Mouse (Mus musculus) heart, embryonic 13.5 days (tissue): ENCODE measurements around the gene Serpina5. TPM values are rescaled to one million over a fixed set of nuclear protein-coding genes. Genes with fewer than 3 reads are reported as not detected.
"Not testable (repeated sequence)": the region's sequence is repeated elsewhere in the genome, so short reads cannot be mapped to it uniquely, and the experiment has no call there.

ENCODE experiments used
- ATAC-seq: fragments of 200-750 bp; cut with Nextera tagmentation; 2 replicates; pipeline ENCODE4 v1.8.0; 2017; ENCODE audit warnings: moderate TSS enrichment; ENCODE audit not compliant: insufficient number of reproducible peaks, low FRiP score, low TSS enrichment; ENCODE audit errors: extremely low read depth
- H3K27ac ChIP-seq: fragments of 300-500 bp; sonication (generic); replicated peaks from 2 replicates; pipeline ENCODE4 v1.5.1; 2015; ENCODE audit warnings: moderate library complexity, mild to moderate bottlenecking, inconsistent platforms
- H3K27me3 ChIP-seq: fragments of 300-500 bp; sonication (generic); replicated peaks from 2 replicates; pipeline ENCODE4 v1.6.1; 2015; ENCODE audit warnings: mild to moderate bottlenecking, inconsistent platforms
- H3K36me3 ChIP-seq: fragments of 300-500 bp; sonication (generic); 2 replicates; pipeline ENCODE4 v1.6.1; 2015; ENCODE audit warnings: mild to moderate bottlenecking, inconsistent platforms
- H3K4me1 ChIP-seq: fragments of 300-500 bp; sonication (generic); 2 replicates; pipeline ENCODE4 v1.6.1; 2015; ENCODE audit warnings: inconsistent platforms
- H3K4me2 ChIP-seq: fragments of 300-500 bp; sonication (generic); 2 replicates; pipeline ENCODE4 v1.6.1; 2015; ENCODE audit warnings: inconsistent platforms, mild to moderate bottlenecking, moderate library complexity
- H3K4me3 ChIP-seq: fragments of 300-500 bp; sonication (generic); 2 replicates; pipeline ENCODE4 v1.5.1; 2015; ENCODE audit warnings: moderate library complexity, mild to moderate bottlenecking, inconsistent platforms
- H3K9ac ChIP-seq: fragments of 300-500 bp; sonication (generic); 2 replicates; pipeline ENCODE4 v1.6.1; 2015; ENCODE audit warnings: inconsistent platforms, mild to moderate bottlenecking, moderate library complexity
- H3K9me3 ChIP-seq: fragments of 300-500 bp; sonication (generic); 2 replicates; pipeline ENCODE4 v1.6.1; 2016; ENCODE audit warnings: inconsistent platforms
- WGBS: fragments of 180-500 bp; shearing (Covaris S2); methylation state at CpG from one replicate; pipeline ENCODE4 v1.1.7; 2015; ENCODE audit warnings: mixed read lengths; 5-methylcytosine and 5-hydroxymethylcytosine counted together
- polyA plus RNA-seq: library from polyadenylated mRNA; unstranded; fragments of >200 nt; fragmentation: Nextera tagmentation; extraction: Ambion mirVana; gene quantifications from 2 replicates; pipeline ENCODE4 v1.2.1, GENCODE M21; 2015

The Serpina5 gene
- polyA plus RNA-seq, 1 experiment from 2014 or later: not detected

DNA sequence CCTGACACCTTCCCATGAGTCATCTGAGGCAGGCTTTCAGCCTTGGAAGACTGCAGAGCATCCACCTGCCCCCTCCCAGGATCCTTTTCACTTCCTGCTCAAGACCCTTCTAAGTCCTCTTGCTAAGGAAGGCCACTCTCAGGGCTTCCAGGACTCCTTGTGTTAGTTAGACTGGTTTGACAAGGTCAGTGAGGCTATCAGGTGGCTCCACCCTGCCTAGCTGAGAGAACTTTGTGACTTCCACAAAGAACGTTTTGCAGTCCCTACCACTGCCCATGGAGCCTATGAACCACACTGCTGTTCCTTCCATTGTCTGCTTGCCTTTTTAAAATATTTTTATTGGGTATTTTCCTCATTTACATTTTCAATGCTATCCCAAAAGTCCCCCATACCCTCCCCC, 29.2 kb upstream of the Serpina5 start:
- Histone ChIP-seq H3K4me1 (peaks cover 5% of the 10 kb centered on the region; the same call in 1 of the 2 replicates), H3K4me2 (no peak overlapping the region), H3K27me3 (peaks cover 25% of the 10 kb centered on the region), H3K36me3 (no peaks in the 10 kb centered on the region), H3K9ac (no peak overlapping the region), H3K9me3 (no peaks in the 10 kb centered on the region), H3K27ac (no peak overlapping the region), H3K4me3 (no peak overlapping the region)
- 10% methylated on average over 1 of the region's 1 CpGs for WGBS
- ATAC-seq: no peak

DNA sequence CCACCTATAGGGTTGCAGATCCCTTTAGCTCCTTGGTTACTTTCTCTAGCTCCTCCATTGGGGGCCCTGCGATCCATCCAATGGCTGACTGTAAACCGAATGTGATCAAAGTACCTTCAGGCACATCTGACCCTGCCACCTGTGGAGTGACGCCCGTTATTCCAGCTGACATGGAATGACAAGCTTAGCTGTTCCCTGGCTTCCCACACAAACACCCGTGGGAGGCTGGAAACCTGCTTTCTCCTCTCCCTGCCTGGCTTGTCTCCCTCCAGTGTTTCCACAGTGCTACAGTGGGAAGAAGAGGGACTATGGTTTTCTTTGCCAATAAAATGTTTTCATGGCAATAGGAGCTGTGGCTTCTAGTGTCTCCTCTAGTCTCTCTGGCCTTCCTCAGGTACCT, 28.6 kb upstream of the Serpina5 start:
- no peak overlapping the region for H3K27ac ChIP-seq
- no peak overlapping the region for H3K4me3 ChIP-seq
- no peak for ATAC-seq
- H3K9me3 ChIP-seq: no peaks in the 10 kb centered on the region
- no peak overlapping the region for H3K4me2 ChIP-seq
- H3K4me1 ChIP-seq: peaks cover 3% of the 10 kb centered on the region; the same call in 1 of the 2 replicates
- H3K9ac ChIP-seq: no peak overlapping the region
- H3K36me3 ChIP-seq: no peaks in the 10 kb centered on the region
- peaks cover 25% of the 10 kb centered on the region for H3K27me3 ChIP-seq
- WGBS: 49% methylated on average over 5 of the region's 5 CpGs

DNA sequence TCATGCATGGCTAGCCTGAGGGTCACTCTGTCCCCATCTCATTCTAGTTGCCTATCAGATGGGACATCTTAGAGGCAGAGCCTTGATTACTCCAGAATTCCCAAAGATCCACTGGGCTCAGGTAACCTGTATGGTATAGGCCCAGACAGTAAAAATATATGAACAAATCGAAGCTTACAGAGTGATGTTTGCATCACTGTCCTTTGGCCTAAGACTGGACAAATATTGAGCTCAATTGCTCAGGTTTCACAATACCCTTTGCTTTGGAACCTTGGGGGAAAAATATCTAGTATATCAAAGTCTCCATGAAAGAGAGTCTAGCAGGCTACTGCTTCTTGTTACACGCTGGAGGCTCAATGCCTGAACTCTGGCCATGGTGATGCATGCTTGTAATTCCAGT, 10.8 kb upstream of the Serpina5 start:
- WGBS: 70% methylated on average over 2 of the region's 2 CpGs
- H3K9ac ChIP-seq: no peak overlapping the region
- H3K4me2 ChIP-seq: no peak overlapping the region
- no peak for ATAC-seq
- H3K27ac ChIP-seq: no peak overlapping the region
- H3K36me3 ChIP-seq: no peaks in the 10 kb centered on the region
- no peaks in the 10 kb centered on the region; the same call in 1 of the 2 replicates for H3K27me3 ChIP-seq
- no peak overlapping the region for H3K4me3 ChIP-seq
- H3K9me3 ChIP-seq: 0 out of 2 replicates have a peak, but pooled peaks cover 6% of the 10 kb centered on the region
- H3K4me1 ChIP-seq: no peaks in the 10 kb centered on the region

DNA sequence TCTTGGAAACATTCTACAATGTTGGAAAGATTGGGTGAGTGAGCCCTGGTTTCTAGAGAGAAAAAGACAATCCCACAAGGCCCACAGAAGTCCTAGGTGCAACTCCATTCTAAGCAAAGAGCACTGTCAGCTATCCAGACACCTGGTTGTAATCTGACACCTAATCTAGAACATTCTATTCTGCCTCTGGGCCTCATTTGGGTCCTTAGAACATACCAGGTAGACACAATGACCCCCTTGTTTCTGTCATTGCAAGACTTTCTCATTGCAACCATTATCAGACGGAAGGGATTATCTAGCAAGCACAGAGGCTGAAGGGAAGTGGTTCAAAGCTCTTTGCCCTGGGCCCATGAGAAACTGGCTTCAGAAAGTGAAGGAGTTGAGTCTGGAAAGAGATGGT, 9.6 kb upstream of the Serpina5 start:
- no peak overlapping the region for H3K27ac ChIP-seq
- 0 out of 2 replicates have a peak, but pooled peaks cover 6% of the 10 kb centered on the region for H3K9me3 ChIP-seq
- no peak overlapping the region for H3K4me3 ChIP-seq
- no peak for ATAC-seq
- H3K27me3 ChIP-seq: no peaks in the 10 kb centered on the region
- H3K4me2 ChIP-seq: no peak overlapping the region
- H3K36me3 ChIP-seq: no peaks in the 10 kb centered on the region
- WGBS: 72% methylated on average over 1 of the region's 1 CpGs
- no peaks in the 10 kb centered on the region for H3K4me1 ChIP-seq
- no peak overlapping the region for H3K9ac ChIP-seq

DNA sequence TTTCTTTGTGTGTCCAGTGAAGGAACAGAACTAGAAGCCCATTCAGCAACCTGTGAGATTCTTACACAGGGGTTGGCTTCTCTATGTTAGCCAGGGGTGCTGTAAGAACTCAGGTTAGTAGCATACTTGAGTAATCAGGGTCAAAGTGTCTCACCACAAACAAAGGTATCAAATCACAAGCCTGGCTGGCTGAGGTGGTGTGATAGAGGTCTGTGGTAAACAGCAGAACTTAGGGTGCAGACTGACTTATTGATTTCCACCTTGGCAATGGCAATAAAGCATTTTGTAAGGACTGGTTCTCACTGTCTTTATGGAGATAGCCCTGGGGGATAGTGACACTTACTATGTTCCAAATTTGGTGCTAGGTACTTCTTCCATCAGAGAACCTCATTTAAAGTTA, 4.9 kb downstream of the Serpina5 start:
- Histone ChIP-seq H3K4me2 (no peak overlapping the region), H3K9ac (no peak overlapping the region), H3K27me3 (no peaks in the 10 kb centered on the region; the same call in 1 of the 2 replicates), H3K4me3 (no peak overlapping the region), H3K36me3 (no peaks in the 10 kb centered on the region), H3K9me3 (no peaks in the 10 kb centered on the region), H3K27ac (no peak overlapping the region), H3K4me1 (no peaks in the 10 kb centered on the region)
- ATAC-seq: no peak

DNA sequence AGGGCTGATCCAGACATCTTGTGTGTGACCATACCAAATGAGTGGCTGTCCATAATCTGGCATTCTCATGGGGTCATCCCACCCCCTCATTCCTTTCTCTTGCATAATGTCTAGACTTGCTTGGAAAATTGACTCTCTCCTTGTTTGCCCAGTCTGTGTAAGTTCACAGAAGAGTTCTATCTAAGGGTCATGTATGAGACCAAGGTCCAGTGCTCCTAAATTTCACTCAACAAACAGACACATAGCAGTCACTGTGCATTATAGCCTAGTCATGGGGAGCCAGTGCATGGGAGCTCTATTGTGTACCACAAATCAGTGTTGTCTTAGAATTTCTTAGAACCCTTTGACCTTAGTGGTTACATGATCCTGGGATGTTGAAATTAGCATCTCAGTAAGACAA, 6.0 kb downstream of the Serpina5 start:
- Histone ChIP-seq H3K27me3 (no peaks in the 10 kb centered on the region; the same call in 1 of the 2 replicates), H3K9ac (no peak overlapping the region), H3K4me2 (no peak overlapping the region), H3K36me3 (no peaks in the 10 kb centered on the region), H3K4me3 (no peak overlapping the region), H3K27ac (no peak overlapping the region), H3K9me3 (no peaks in the 10 kb centered on the region), H3K4me1 (no peaks in the 10 kb centered on the region)
- ATAC-seq: no peak

DNA sequence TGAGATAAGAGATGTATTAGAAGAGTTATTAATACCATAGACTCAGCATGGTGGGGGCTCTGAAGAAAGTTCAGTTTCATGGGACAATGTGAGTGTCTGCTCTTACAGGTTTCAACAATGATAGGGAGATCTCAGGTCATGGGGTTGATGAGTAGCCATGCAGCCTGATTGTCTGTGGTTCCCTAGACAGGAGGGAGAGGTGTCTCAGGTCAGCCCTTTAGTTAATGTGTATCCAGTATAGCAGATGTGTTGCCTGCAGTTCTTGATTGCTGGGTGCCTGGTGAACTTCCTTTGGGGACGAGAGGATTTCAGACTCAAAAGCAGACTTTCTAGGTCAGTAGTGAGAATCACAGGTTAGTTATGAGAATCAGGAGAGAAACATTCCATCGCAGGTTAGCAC, 7.6 kb downstream of the Serpina5 start:
- no peaks in the 10 kb centered on the region for H3K36me3 ChIP-seq
- no peaks in the 10 kb centered on the region; the same call in 1 of the 2 replicates for H3K27me3 ChIP-seq
- WGBS: 74% methylated on average over 2 of the region's 2 CpGs
- no peaks in the 10 kb centered on the region for H3K9me3 ChIP-seq
- H3K4me3 ChIP-seq: no peak overlapping the region
- no peak overlapping the region for H3K9ac ChIP-seq
- no peak overlapping the region for H3K27ac ChIP-seq
- no peak for ATAC-seq
- H3K4me2 ChIP-seq: no peak overlapping the region
- H3K4me1 ChIP-seq: no peaks in the 10 kb centered on the region

DNA sequence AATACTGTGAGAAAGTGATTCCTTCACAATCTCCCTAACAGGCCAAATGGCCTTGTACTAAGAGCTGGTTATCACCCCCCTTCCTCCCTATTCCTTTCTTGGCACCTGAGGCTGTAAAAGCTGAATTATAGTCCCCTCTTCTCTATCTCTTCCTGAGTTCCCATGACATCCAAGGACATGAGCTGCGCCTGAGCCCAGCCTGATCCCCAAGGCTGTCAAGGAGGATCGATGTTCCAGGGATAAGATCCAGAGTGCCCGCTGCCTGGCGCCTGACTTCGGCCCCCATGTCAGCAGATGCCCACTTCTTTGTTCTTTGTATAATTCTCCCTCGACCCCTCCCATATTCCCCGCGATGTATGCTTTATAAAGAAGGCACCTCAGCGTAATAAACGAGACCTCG, 11.4 kb downstream of the Serpina5 start, which contains the start of gene Serpina3a:
TSS of gene Serpina3a (plus strand) at position 392 of the 400 bp plus-strand sequence.
- not testable (repeated sequence) for H3K9me3 ChIP-seq, ATAC-seq, H3K36me3 ChIP-seq, H3K4me2 ChIP-seq, H3K9ac ChIP-seq, H3K4me1 ChIP-seq, H3K27ac ChIP-seq, H3K27me3 ChIP-seq, H3K4me3 ChIP-seq
- WGBS: 84% methylated on average over 11 of the region's 11 CpGs

DNA sequence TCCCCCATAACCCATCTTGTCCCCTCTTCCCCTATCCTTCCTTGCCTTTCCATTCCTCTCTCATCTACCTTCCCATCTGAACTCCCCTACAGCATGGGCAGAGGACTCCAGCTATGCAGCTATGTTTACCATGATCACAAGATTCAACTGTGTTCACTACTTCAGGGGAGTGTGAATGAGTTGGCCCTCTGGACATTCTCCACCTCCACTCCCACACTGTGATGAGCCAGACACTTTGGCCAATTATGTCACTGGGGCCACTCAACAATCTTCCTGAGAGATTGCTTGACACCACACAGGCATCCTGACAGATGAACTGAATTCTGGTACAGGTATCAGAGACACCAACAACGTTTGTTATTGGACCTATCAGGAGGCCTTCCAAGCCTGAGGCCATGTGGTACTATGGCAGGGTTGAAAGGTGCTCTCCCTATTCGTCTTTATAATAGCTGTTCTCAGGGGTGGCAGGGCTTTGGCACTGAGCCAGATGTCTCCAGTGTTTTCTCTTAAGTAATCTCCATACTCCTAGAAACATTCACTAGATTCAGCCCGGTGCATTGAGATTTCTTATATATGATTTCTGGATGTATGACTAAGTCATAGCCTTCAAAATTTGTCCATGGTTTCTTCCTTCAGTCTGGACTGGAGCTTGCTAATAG, 14.1 kb downstream of the Serpina5 start:
- no peak overlapping the region for H3K27ac ChIP-seq
- no peaks in the 10 kb centered on the region for H3K36me3 ChIP-seq
- no peak overlapping the region for H3K9ac ChIP-seq
- no peaks in the 10 kb centered on the region for H3K9me3 ChIP-seq
- H3K4me1 ChIP-seq: no peaks in the 10 kb centered on the region
- WGBS: 41% methylated on average over 3 of the region's 3 CpGs
- no peak overlapping the region for H3K4me3 ChIP-seq
- ATAC-seq: no peak
- no peaks in the 10 kb centered on the region; the same call in 1 of the 2 replicates for H3K27me3 ChIP-seq
- H3K4me2 ChIP-seq: no peak overlapping the region

DNA sequence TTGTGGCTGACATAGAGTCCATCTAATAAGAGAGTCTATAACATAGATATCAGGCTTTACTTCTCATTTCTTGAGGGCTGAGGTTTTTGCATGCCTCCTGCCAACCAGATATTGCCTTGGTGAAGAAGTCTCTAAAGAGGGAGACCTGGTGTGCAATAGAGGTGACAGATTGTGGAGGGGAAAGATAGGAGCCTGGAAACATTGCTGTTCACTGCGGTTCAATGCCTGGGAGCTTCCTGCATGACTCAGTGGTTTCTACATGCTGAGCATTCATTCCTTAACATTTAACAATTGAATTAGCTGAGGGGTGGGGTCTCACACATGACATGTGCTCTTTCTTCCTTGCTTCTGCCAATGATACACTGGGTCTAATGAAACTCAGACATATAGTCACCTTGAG, 22.2 kb downstream of the Serpina5 start:
- H3K4me2 ChIP-seq: no peak overlapping the region
- H3K9me3 ChIP-seq: no peaks in the 10 kb centered on the region
- H3K27ac ChIP-seq: no peak overlapping the region
- H3K4me1 ChIP-seq: peaks cover 22% of the 10 kb centered on the region
- no peak overlapping the region for H3K4me3 ChIP-seq
- 65% methylated on average over 1 of the region's 1 CpGs for WGBS
- ATAC-seq: no peak
- H3K27me3 ChIP-seq: no peaks in the 10 kb centered on the region; the same call in none of the 2 replicates
- H3K36me3 ChIP-seq: no peaks in the 10 kb centered on the region
- H3K9ac ChIP-seq: no peak overlapping the region

DNA sequence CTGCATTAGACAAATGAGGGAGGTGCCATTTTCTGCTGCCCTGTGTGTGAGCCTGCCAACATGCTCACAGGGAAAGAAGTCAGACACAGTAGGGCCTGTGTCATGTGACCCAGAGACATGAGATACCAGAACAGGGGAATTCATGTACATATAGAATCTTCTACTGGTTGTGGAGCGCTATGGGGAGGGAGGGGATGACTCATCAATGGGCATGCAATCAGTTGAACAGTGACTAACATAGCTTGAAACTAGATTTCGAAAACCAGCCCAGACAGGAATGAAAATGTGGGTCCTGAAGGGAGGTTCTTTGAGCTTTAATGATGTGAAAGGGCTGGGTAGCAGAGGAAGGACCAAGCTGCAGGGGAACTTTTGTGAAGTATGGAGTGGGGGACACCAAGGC, 23.1 kb downstream of the Serpina5 start:
- ATAC-seq: no peak
- no peak overlapping the region for H3K4me2 ChIP-seq
- no peak overlapping the region for H3K9ac ChIP-seq
- H3K9me3 ChIP-seq: no peaks in the 10 kb centered on the region
- no peaks in the 10 kb centered on the region for H3K36me3 ChIP-seq
- no peaks in the 10 kb centered on the region; the same call in none of the 2 replicates for H3K27me3 ChIP-seq
- 67% methylated on average over 2 of the region's 2 CpGs for WGBS
- H3K4me3 ChIP-seq: no peak overlapping the region
- peaks cover 22% of the 10 kb centered on the region for H3K4me1 ChIP-seq
- H3K27ac ChIP-seq: no peak overlapping the region

DNA sequence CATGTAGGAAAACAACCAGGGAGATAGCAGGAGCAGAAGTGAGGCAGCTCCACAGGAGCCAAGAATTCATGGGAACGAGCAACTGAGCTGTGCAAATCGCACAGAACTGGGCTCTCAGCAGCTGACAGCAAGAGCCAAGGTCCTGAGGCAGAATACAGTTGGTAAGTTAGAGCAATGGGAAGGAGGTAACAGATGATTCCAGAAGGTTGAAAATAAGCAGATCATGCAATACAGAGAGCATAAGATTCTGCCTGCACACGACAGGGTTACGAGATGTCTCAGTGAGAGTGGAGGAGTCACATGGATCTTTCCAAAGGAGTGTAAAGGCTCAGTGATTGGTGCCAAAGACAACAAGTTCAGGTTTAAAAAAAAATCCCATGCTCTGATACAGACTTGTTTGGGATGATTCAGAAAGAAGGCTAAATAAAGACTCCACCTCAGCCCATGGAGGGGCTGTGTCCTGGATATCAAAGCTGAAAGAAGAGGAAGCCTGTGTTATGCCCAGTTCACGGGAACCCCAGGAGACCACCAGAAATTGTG, 24.2 kb downstream of the Serpina5 start:
- Histone ChIP-seq H3K9me3 (no peaks in the 10 kb centered on the region), H3K4me3 (no peak overlapping the region), H3K27me3 (no peaks in the 10 kb centered on the region; the same call in none of the 2 replicates), H3K4me1 (peaks cover 22% of the 10 kb centered on the region), H3K9ac (no peak overlapping the region), H3K36me3 (no peaks in the 10 kb centered on the region), H3K4me2 (no peak overlapping the region), H3K27ac (no peak overlapping the region; the same call in 1 of the 2 replicates)
- 54% methylated on average over 5 of the region's 5 CpGs for WGBS
- no peak for ATAC-seq
